Mouse (Mus musculus): ENCODE results near the gene Lgals9. TPM values are rescaled to one million over a fixed set of nuclear protein-coding genes. Genes with fewer than 3 reads are reported as not detected.

Gene Lgals9
- total RNA-seq, 2 experiments from 2014 or later, result 4.8 to 4.9 TPM

- DNase-seq (ENCODE audit: low spot score in 2 of 2), result no peak
- intact Hi-C loops (cut with DNase I), result no loop called here
Measured at GRCm38 (mm10) chr11:78934727-78935126, 50.0 kb downstream of the Lgals9 start.

GRCm38 (mm10) chr11:78934307-78934706, 50.4 kb downstream of the Lgals9 start:
- no peak for DNase-seq (ENCODE audit: low spot score in 2 of 2)
- intact Hi-C loops (cut with DNase I), result no loop called here

DNA sequence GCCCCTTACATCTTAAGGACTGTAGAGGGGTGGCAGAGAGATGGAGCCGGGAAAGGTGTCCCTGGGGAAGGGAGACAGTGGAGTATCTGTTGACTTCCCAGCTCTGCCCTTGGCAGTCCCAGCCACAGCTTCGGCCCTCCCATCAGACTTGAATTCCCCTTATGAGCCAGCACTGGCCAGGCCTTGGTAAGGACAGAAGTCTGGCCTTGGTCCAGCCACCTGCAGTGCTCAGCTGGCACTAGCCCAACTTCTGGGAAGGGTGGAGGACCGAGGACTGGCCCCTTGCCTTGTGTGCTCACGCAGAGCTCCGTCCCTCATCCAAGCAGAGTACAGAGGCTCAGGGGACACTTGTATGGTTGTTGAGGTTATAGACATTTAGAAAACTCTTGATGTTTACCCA, 55.4 kb downstream of the Lgals9 start:
- intact Hi-C loops (cut with DNase I), result no loop called here
- DNase-seq (ENCODE audit: low spot score in 2 of 2), result peak; percentile 28 to 36

DNA sequence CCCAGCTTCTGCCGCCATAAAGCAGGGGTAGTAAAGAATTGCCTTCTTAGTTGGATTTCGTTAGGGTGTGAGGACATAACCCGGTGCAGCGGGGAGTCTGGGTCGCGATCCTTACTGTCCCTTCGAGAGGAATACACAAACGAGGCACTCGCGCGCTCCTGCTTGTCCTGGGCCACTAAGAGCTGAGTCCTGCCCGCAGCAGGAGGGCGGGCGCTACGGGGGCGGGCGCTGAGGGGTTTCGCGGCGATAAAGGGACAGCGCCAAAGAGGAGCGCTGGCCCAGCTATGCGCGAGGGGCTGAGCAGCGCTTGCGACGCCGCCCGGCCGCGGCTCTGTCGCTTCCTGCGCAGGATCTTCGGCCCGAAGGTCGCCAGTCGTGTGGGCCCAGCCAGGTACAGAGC, 59.8 kb downstream of the Lgals9 start:
- peak in 1 of 2 experiments; percentile 3 for DNase-seq (ENCODE audit: low spot score in 2 of 2)
- intact Hi-C loops (cut with DNase I), result no loop called here

DNA sequence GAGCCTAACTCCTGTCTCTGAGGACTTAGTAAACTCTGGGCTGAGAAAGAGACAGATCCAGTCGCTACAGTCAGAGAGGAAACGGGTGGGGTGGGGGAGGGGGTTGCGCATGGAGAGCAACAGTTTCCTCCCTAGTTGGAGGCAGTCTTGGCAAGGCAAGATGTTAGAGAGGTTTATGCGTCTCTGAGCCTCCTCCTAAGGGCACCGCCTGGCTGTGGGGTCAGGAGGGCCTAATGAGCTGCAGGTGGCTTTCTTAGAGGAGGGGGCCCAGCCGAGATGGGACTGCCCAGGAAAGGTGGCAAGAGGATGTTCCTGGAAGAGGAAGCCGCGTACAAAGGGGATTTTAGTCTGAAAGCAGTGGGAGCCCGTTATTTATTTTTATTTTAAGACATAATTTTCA, 60.6 kb downstream of the Lgals9 start:
- intact Hi-C loops (cut with DNase I), result no loop called here

DNA sequence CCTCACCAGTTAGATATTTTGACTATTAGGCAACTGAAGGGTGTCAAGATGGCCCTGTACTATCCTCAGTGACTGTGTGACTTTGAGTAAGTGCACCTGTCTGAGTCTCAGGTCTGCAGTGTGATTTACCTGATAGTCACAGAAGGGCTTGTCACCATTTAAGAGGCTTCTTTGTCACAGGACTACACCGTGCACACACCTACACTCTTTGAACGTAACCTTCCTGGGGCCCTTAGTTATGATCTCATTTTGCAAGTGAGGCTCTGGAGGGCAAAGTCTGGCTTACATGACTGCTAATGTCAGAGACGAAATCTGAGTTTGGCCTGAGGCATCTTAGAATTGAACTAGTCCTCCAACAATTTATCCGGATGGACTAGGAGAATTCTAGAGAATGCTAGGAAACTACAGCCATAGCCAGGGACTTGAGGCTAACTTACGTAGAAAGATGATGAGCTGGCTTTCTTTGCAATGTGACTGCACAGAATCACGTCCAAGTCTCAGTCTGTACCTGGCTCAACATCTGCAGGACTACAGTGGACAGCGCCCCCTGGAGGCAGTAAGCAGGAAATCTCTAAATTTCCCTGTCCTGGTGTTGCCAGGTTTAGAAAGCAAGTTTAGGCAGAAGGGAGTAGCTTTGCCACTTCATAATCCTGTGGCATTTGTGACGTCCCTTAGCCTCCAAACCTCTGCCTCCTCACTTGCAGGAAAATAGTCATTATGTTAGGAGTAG, 61.9 kb downstream of the Lgals9 start:
- intact Hi-C loops (cut with DNase I), result loop anchor here (2.0 kb wide), 1 partner anchor 66 kb away; no protein-coding TSS in a partner anchor
- peak; percentile 32 to 33 for DNase-seq (ENCODE audit: low spot score in 2 of 2)

More for the DNA sequence above, 60.6 kb downstream of the Lgals9 start:
- DNase-seq (ENCODE audit: low spot score in 2 of 2), result no peak

DNA sequence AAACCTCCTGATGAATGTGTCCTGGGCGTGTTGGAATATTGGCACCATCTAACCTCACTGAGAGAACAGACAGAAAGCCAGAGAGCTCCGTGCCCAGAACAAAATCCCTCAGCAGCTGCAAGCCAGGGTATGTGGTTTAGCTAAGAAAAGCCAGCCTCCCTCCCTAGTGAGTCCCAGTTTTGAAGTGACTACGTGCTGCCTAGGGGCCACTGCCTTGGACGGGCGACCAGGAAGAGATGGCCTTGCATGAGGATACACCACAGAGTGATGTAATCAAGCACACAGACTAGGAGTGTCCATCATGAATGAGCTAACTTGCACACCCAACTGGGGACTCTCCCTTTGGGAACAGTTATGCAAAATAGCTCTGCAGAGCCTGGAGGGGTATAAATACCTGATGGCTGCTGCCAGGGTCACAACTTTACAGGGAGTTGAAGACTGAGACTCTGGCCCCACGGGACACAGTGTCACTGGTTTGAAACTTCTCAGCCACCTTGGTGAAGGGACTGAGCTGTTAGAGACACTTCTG, 64.3 kb downstream of the Lgals9 start, which contains the start of gene Nos2:
Gene Nos2, plus strand, starts transcription at position 377 of the 529 bp plus-strand sequence.
- no peak for DNase-seq (ENCODE audit: low spot score in 2 of 2)
- intact Hi-C loops (cut with DNase I), result no loop called here

DNA sequence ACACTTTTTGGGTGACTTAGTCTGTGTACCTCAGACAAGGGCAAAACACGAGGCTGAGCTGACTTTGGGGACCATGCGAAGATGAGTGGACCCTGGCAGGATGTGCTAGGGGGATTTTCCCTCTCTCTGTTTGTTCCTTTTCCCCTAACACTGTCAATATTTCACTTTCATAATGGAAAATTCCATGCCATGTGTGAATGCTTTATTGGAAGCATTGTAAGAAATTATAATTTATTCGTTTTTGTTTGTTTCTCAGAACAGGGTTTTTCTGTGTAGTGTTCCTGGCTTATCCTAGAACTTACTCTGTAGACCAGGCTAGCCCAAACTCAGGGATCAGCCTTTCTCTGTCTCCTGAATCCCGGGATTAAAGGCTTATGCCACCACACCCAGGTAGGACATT, 65.0 kb downstream of the Lgals9 start:
- intact Hi-C loops (cut with DNase I), result no loop called here
- no peak for DNase-seq (ENCODE audit: low spot score in 2 of 2)

DNA sequence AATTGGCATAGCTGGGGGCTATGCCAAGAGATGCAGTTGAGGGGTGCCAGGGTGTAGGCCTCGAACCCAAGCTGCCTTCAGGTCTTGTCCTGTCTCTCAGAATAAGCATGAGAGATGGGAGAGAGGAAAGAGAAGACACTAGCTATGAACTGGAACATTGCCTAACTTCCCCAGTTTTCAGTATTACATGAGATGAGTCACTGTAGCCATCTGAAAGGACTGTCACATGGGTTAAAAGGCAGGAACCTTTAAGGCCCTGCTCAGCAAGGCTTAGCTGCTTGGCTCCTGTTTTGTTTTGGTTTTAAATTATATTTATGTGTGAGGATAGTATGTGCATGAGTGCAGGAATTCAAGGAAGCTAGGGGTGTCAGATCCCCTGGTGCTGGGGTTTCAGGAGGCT, 68.3 kb downstream of the Lgals9 start:
- intact Hi-C loops (cut with DNase I), result no loop called here
- no peak for DNase-seq (ENCODE audit: low spot score in 2 of 2)

DNA sequence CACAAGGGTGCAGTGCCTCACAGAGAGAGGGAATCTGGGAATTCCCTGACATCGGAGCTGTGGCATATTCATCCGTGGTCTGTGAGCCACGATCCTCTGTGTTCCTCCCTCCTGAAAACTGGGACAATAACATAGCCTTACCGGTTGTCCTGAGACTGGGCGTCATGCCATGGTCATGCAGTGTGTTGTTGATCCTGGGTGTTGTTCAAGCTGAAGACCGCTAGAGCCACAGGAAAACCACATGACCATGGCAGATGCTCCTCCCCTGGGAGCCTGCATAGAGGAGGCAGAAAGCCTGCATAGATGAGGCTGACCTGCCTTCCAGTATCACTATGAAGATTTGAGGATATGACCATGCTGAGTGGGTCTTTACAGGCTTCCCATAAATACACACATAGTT, 69.3 kb downstream of the Lgals9 start:
- intact Hi-C loops (cut with DNase I), result no loop called here

More for the DNA sequence above, 69.3 kb downstream of the Lgals9 start:
- DNase-seq (ENCODE audit: low spot score in 2 of 2), result no peak

Other genes with a start within 250 kb of the Lgals9 start
- 10 to 100 TPM; 17.5 to 18.4 TPM for gene Ccnq, start 233.2 kb downstream of the Lgals9 start, total RNA-seq (2021)
- gene Lyrm9, start 158.4 kb downstream of the Lgals9 start, total RNA-seq (2021), result 10 to 100 TPM; 29.6 to 33.6 TPM
- under 1 TPM; 0.48 to 0.66 TPM for gene Nos2, start 64.2 kb downstream of the Lgals9 start, total RNA-seq (2021)
- 10 to 100 TPM; 55.2 to 60.6 TPM for gene Ksr1, start 161.5 kb upstream of the Lgals9 start, total RNA-seq (2021)